Mouse (Mus musculus): ENCODE results near the gene Fras1. TPM values are rescaled to one million over a fixed set of nuclear protein-coding genes. Genes with fewer than 3 reads are reported as not detected.

The Fras1 gene
- 19.8 and 22.4 TPM in 2 replicates for polyA plus RNA-seq (2015; fragmentation: Nextera tagmentation; extraction: Ambion mirVana)

DNA sequence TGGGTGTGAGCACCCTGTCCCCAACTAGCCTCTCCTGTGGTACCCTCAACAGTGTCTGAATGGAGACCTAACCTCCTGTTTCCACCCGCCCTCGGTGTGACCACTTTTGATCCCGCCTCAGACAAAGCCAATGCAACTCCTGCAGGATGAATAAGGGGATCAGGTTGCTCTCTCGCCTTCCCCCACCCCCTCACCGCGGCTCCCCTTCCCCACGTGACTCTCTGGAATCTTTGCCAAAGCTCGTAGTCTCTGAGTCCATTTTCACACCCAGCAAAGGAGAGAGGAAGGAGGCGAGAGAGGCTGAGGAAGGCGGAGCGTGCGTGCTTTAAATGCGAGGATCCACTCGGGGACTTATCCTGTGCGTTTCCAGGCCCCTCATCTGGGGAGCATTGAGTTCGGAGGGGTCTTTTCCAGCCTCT, at the start of gene Fras1:
Gene Fras1, plus strand, starts transcription at position 389 of the 419 bp plus-strand sequence.
- peak; percentile 60 for ATAC-seq (ENCODE audit: insufficient number of reproducible peaks, insufficient read depth, low FRiP score, low TSS enrichment, low read depth)
- Histone ChIP-seq H3K27me3 (peaks cover 19% of the 10 kb centered on the region), H3K4me3 (peak within 1 kb of the TSS; percentile 71), H3K36me3 (no peaks in the 10 kb centered on the region), H3K4me1 (peaks cover 17% of the 10 kb centered on the region), H3K9ac (peak within 1 kb of the TSS; percentile 75), H3K9me3 (no peaks in the 10 kb centered on the region), H3K4me2 (peak within 1 kb of the TSS; percentile 91), H3K27ac (peak within 1 kb of the TSS; percentile 74)
- under 1% methylated on average over 16 of the region's 16 CpGs for WGBS

DNA sequence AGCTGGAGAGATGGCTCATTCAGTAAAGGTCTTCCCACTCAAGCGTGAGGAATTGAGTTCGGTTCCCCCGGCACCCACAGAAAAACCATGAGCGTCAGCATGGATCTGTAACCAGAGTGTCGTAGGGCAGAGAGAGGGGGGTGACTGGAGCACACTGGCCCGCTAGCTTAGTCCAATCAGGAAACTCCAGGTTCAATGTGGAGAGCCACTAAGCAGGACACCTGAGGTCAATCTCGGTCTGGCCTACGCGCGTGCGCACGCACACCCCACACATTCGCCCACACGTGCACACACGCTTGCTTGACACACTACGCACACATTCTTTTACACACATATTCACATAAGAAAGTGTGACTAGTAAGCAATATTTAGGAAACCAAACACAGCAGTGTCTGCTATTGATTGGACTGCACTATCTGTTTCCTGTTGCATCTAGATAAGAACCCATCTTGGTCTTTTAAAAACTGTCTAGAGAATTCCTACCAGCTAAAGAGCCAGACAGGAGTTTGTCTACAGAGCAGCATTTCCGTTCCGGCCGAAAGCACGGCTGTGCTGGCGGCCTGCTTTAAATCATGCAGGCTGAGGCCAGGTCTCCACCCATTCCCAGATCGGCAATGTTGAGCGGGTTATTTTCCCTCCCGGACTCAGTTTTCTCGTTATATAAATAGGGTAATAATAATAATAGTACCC, 42.6 kb upstream of the Fras1 start:
- WGBS, result 80% methylated on average over 25 of the region's 25 CpGs
- Histone ChIP-seq H3K4me1 (0 out of 2 replicates have a peak, but pooled peaks cover 5% of the 10 kb centered on the region), H3K27me3 (no peaks in the 10 kb centered on the region), H3K9ac (no peak overlapping the region), H3K9me3 (no peaks in the 10 kb centered on the region), H3K4me3 (no peak overlapping the region), H3K36me3 (no peaks in the 10 kb centered on the region), H3K27ac (no peak overlapping the region), H3K4me2 (peak overlapping the region; percentile 24; the same call in 1 of the 2 replicates)
- ATAC-seq (ENCODE audit: insufficient number of reproducible peaks, insufficient read depth, low FRiP score, low TSS enrichment, low read depth), result no peak

DNA sequence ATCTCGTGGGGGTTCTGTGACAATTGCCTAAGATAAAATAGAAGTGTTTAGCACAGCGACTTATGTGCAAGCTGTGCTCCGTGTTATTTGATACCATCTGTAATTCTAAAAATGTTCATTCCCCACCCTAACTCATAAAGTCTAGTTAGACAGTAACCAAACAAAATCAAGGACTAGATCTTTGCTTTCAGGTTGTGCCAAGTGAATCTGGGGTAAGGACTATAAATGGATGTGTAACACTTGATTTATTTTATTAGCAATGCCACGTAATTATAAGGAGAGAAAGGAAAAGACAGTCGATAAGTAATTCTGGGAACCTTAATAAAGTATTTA, 42.1 kb upstream of the Fras1 start:
- Histone ChIP-seq H3K4me3 (no peak overlapping the region), H3K36me3 (no peaks in the 10 kb centered on the region), H3K4me2 (peak overlapping the region; percentile 24; the same call in 1 of the 2 replicates), H3K9ac (no peak overlapping the region), H3K27me3 (no peaks in the 10 kb centered on the region), H3K27ac (no peak overlapping the region), H3K4me1 (0 out of 2 replicates have a peak, but pooled peaks cover 5% of the 10 kb centered on the region), H3K9me3 (no peaks in the 10 kb centered on the region)
- 57% methylated on average over 5 of the region's 5 CpGs for WGBS
- ATAC-seq (ENCODE audit: insufficient number of reproducible peaks, insufficient read depth, low FRiP score, low TSS enrichment, low read depth), result no peak

DNA sequence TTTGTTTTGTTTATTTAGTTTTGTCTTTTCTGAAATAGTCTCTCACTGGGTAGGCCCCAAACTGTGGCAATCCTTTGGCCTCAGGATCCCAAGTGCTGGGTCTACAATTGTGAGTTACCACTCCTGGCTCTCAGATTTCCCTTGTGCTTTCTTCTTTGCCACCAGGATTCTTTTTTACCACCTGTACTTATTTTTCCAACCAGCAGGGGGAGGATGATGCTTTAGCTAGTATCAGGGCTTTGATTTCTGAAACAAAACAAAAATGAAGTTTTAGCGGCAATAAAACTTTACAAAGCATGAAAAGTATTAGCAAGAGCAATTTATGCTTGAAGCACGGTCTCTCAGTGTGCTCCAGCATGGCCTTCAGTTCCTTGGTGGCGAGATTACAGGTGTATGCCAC, 39.8 kb upstream of the Fras1 start:
- H3K27me3 ChIP-seq, result no peaks in the 10 kb centered on the region
- no peak overlapping the region for H3K27ac ChIP-seq
- H3K4me2 ChIP-seq, result no peak overlapping the region
- no peaks in the 10 kb centered on the region for H3K9me3 ChIP-seq
- no peak for ATAC-seq (ENCODE audit: insufficient number of reproducible peaks, insufficient read depth, low FRiP score, low TSS enrichment, low read depth)
- 0 out of 2 replicates have a peak, but pooled peaks cover 5% of the 10 kb centered on the region for H3K4me1 ChIP-seq
- WGBS, result 62% methylated on average over 3 of the region's 3 CpGs
- H3K9ac ChIP-seq, result no peak overlapping the region
- no peak overlapping the region for H3K4me3 ChIP-seq
- no peaks in the 10 kb centered on the region for H3K36me3 ChIP-seq

DNA sequence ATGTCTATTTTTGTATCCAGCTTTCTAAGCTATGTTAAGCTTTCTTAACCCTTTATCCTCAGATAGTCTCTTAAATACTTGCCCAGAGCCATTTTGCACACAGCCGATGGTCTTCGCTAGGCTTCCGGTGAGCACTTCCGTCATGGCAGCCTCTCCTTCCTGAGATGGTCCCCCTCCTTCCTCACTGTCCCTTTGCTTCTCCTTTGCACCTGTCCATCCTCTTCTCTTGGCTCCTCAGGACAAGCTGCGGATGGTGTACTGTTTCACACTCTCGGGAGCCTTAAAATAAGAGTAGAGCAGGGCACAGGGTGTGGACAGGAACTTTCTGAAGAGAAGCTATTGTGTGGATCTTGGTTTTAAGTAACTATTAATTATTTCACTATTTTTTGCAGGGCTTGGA, 33.2 kb upstream of the Fras1 start:
- no peak for ATAC-seq (ENCODE audit: insufficient number of reproducible peaks, insufficient read depth, low FRiP score, low TSS enrichment, low read depth)
- Histone ChIP-seq H3K4me2 (no peak overlapping the region), H3K36me3 (no peaks in the 10 kb centered on the region), H3K27me3 (no peaks in the 10 kb centered on the region), H3K9me3 (no peaks in the 10 kb centered on the region), H3K4me3 (no peak overlapping the region), H3K4me1 (no peaks in the 10 kb centered on the region; the same call in 1 of the 2 replicates), H3K9ac (no peak overlapping the region), H3K27ac (no peak overlapping the region)
- WGBS, result 90% methylated on average over 6 of the region's 6 CpGs

DNA sequence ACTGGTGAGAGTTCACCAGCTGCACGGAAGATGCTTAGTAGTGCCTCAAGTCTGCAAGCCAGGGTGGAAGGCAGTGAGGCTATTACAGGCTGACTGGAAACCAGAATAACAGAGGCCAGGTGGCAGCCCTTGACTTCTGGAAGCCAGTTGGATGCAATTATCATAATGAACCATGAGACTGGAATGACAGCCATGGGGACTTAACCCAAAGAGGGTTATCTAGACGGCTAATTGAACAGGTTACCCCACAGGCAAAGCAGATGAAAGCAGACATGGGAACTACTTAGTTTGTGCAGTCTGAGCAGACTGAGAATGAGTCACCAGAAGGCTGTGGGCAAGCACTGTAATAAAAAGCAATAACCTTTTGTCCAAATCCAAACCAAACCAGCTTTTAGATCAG, 28.8 kb upstream of the Fras1 start:
- no peak for ATAC-seq (ENCODE audit: insufficient number of reproducible peaks, insufficient read depth, low FRiP score, low TSS enrichment, low read depth)
- 20% methylated on average over 2 of the region's 2 CpGs for WGBS

DNA sequence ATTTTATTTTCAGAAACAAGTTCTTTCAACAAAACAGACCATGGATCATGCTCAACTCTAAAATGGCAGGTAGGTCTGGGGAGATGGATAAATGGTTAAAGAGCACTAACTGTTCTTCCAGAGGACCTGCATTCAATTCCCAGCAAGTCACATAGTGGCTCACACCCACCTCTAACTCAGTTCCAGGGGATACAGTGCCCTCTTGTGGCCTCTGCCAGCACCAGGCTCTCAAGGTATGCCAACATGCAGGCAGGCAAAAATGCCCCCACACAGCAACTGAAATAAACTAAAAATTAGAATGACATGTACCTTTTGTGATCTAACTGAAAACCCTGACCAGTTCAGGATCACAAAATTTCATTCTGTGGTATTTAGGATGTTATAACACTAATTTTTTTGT, 21.8 kb upstream of the Fras1 start:
- Histone ChIP-seq H3K4me2 (no peak overlapping the region), H3K9ac (no peak overlapping the region), H3K27me3 (no peaks in the 10 kb centered on the region), H3K9me3 (no peaks in the 10 kb centered on the region), H3K4me1 (no peaks in the 10 kb centered on the region), H3K4me3 (no peak overlapping the region), H3K36me3 (no peaks in the 10 kb centered on the region), H3K27ac (no peak overlapping the region)
- ATAC-seq (ENCODE audit: insufficient number of reproducible peaks, insufficient read depth, low FRiP score, low TSS enrichment, low read depth), result no peak

More for the DNA sequence above, 28.8 kb upstream of the Fras1 start:
- H3K4me2 ChIP-seq, result no peak overlapping the region
- H3K4me1 ChIP-seq, result no peaks in the 10 kb centered on the region; the same call in 1 of the 2 replicates
- H3K27me3 ChIP-seq, result no peaks in the 10 kb centered on the region
- H3K36me3 ChIP-seq, result no peaks in the 10 kb centered on the region
- H3K27ac ChIP-seq, result no peak overlapping the region
- no peak overlapping the region for H3K4me3 ChIP-seq
- H3K9ac ChIP-seq, result no peak overlapping the region
- H3K9me3 ChIP-seq, result no peaks in the 10 kb centered on the region

DNA sequence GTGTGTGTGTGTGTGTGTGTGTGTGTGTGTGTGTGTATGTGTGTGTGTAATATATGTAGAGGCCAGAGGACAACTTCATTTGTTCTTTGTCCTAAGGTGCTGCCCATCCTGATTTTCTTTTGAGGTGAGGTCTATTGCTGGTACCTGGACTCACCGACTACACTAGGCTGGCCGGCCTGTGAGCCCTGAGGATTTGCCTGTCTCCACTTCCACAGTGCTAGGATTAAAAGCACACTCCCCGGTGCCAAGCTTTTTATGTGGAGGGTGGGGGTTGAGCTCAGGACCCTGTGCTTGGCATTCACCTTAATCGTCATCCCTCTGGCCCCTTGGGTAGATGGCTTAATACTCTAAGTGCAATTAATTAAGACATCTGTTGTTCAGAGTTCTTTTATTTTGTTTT, 9.8 kb upstream of the Fras1 start:
- WGBS, result 57% methylated on average over 4 of the region's 4 CpGs
- no peak for ATAC-seq (ENCODE audit: insufficient number of reproducible peaks, insufficient read depth, low FRiP score, low TSS enrichment, low read depth)
- no peak overlapping the region for H3K9ac ChIP-seq
- no peaks in the 10 kb centered on the region for H3K36me3 ChIP-seq
- no peaks in the 10 kb centered on the region for H3K4me1 ChIP-seq
- no peak overlapping the region for H3K4me2 ChIP-seq
- H3K27ac ChIP-seq, result no peak overlapping the region
- H3K9me3 ChIP-seq, result no peaks in the 10 kb centered on the region
- H3K4me3 ChIP-seq, result no peak overlapping the region
- H3K27me3 ChIP-seq, result no peaks in the 10 kb centered on the region

DNA sequence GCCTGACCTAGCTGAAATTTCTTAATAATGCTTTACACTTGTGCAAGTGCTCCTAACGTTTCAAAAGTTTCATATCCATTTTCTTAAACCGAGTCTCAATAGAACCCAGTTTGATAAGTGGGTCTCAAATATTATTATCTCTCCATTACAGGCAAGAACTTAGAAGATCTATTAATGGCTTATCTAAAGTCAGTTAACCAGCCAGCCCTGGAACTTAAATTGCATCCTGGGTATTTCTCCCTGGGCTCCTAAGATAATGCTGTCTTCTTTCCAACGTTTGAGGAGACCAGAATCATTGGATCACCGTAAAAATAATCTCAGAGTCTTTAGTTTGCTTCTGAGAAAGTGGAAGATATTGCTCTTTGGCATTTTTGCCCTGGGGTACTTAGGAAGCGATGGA, 8.2 kb upstream of the Fras1 start:
- Histone ChIP-seq H3K4me1 (no peaks in the 10 kb centered on the region), H3K9me3 (no peaks in the 10 kb centered on the region), H3K9ac (no peak overlapping the region), H3K4me2 (no peak overlapping the region), H3K4me3 (no peak overlapping the region), H3K36me3 (no peaks in the 10 kb centered on the region), H3K27ac (no peak overlapping the region), H3K27me3 (no peaks in the 10 kb centered on the region)
- ATAC-seq (ENCODE audit: insufficient number of reproducible peaks, insufficient read depth, low FRiP score, low TSS enrichment, low read depth), result no peak
- WGBS, result 75% methylated on average over 5 of the region's 5 CpGs

DNA sequence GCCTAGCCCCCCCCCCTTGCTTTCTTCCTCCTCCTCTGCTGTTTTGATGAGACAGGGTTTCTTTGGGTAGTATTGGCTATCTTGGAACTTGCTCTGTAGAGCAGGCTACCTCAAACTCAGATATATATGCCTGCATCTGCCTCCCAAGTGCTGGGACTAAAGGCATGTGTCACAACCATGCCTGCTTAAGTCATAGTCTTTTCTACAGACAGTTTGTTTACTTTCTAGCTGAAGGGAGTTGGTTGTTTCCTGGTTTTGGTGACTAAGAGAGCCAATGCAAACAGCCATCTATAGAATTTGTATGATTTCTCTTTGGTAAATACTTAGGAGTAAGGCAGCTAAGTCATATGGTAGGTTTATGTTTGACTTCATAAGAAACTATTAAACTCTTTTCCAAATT, 6.5 kb upstream of the Fras1 start:
- no peak for ATAC-seq (ENCODE audit: insufficient number of reproducible peaks, insufficient read depth, low FRiP score, low TSS enrichment, low read depth)
- H3K27ac ChIP-seq, result no peak overlapping the region
- H3K27me3 ChIP-seq, result peaks cover 6% of the 10 kb centered on the region; the same call in 1 of the 2 replicates
- no peaks in the 10 kb centered on the region for H3K9me3 ChIP-seq
- H3K4me3 ChIP-seq, result no peak overlapping the region
- H3K4me1 ChIP-seq, result no peaks in the 10 kb centered on the region
- no peak overlapping the region for H3K4me2 ChIP-seq
- no peaks in the 10 kb centered on the region for H3K36me3 ChIP-seq
- H3K9ac ChIP-seq, result no peak overlapping the region

DNA sequence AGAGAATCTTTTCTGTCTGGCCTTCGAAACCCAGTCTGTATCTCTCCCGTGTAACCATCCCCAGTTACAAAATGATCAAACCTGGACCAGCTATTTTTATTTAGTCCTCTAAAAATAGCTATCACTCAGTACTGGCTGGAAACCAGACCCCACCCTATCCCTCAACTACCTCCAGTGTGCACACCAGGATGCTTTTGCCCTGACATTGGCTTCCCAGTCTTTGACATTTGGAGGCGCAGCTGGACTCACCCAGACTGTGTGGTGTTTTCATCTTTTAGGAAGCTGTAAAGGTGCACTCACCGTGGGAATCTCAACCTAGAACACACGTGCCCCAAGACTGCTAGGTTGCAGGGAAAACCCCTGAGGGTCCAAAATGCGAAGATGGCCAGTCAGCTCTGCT, 649 bp upstream of the Fras1 start:
- no peaks in the 10 kb centered on the region for H3K36me3 ChIP-seq
- 27% methylated on average over 6 of the region's 6 CpGs for WGBS
- peak overlapping the region; percentile 74 for H3K27ac ChIP-seq
- peak overlapping the region; percentile 91 for H3K4me2 ChIP-seq
- H3K4me1 ChIP-seq, result peaks cover 17% of the 10 kb centered on the region
- no peaks in the 10 kb centered on the region for H3K9me3 ChIP-seq
- ATAC-seq (ENCODE audit: insufficient number of reproducible peaks, insufficient read depth, low FRiP score, low TSS enrichment, low read depth), result no peak
- H3K27me3 ChIP-seq, result peaks cover 19% of the 10 kb centered on the region
- H3K9ac ChIP-seq, result peak overlapping the region; percentile 75
- peak overlapping the region; percentile 71 for H3K4me3 ChIP-seq

DNA sequence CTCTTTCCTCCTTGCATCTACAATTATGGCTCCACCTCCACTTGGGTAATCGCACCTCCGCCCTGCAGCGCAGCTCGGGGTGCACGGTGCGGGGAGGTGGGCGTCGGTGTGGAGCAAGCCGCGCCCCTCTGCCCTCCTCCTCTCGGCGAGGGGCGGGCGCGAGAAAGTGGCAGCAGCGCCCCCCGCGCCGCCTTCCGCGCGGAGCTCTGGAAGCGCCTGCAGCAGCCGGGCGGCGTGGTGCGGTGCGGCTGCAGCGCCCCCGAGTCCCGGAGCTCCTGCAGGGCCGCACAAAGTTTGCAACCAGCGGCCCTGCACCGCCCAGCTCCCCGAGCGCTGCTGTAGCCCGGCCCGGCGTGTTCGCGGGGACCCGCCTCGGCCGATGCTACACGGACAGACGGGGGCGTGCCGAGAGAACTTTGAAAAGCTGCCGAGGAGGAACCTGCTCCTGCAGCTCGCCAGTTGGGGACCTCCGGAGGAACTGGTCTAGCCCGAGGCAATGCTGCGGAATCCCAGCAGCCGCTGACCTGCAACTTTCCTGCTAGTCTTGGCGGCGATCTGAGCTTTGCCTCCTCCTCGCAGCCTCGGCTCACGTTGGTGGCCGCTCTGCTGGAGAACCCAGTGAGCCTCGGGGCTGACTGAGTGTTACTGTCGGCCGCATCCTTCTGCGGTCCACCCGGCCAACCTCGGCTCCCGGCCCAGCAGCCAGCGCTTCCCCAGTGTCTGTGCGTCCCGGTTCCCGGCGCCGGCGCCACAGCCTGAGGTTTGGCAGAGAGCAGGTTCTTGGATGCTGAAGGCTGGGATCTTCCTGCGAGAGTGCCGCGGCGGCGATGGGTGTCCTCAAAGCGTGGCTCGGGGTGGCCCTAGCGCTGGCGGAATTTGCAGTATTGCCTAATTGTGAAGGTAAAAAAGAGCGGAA, 489 bp downstream of the Fras1 start:
- WGBS, result under 1% methylated on average over 82 of the region's 84 CpGs
- H3K4me2 ChIP-seq, result peak overlapping the region; percentile 91
- H3K4me3 ChIP-seq, result peak overlapping the region; percentile 71
- H3K27me3 ChIP-seq, result peaks cover 19% of the 10 kb centered on the region
- H3K9me3 ChIP-seq, result no peaks in the 10 kb centered on the region
- peak overlapping the region; percentile 74 for H3K27ac ChIP-seq
- ATAC-seq (ENCODE audit: insufficient number of reproducible peaks, insufficient read depth, low FRiP score, low TSS enrichment, low read depth), result peak; percentile 88
- peak overlapping the region; percentile 75 for H3K9ac ChIP-seq
- peaks cover 17% of the 10 kb centered on the region for H3K4me1 ChIP-seq
- H3K36me3 ChIP-seq, result no peaks in the 10 kb centered on the region
